Mouse (Mus musculus) liver, adult 2 months (tissue): ENCODE measurements at regions not wholly inside any gene's neighbourhood (a gene's known extent, or its start where the extent isn't known, plus 50 kb on each side); places are given as distances from the start of the nearest gene placed in this dataset.

ENCODE experiments used
- CTCF ChIP-seq: fragments of 200-500 bp; IDR thresholded peaks from 2 replicates; pipeline ENCODE4 v1.5.1; 2011; ENCODE audit warnings: low read depth, low read length, control low read depth
- POLR2A ChIP-seq: fragments of 200-500 bp; IDR thresholded peaks from 2 replicates; pipeline ENCODE4 v1.6.1; 2011; ENCODE audit warnings: low read length, control low read depth; ENCODE audit not compliant: insufficient read depth; ENCODE audit errors: extremely low read depth

DNA sequence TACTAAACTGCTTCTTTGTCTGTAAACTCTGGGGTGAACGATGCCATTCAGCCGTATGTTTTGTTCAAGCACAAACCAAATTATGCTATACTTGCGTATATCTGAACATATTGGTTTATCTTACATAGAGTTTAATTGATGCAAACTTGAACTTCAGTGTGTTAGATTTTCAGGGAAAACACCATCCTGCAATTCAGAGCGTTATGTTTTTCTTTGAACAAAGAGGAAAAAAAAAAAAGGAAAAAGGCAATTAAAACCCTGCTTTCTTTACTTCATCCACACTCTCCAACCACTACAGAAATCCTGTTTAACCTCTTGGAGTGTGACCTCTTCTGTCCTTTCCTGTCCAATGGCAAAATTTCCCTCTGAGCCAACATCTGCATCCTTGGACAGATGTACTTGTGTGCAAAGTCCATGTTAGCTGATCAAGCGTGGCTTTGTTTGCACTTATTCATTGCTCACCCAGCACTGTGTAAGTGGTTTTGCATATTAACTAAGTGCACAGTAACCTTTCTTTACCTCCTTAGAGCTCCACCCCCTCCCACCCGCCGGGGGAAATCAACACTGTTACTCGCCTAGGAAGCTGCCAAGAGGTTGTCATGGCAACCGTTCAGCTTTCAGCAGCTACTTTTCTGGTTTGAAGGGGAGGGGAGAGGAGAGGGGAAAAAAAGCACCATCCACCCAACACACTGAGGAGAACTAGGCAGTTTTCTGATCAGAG, 174.4 kb upstream of the Klf12 start:
- no peak for TF ChIP-seq CTCF
- no peak for TF ChIP-seq POLR2A
